21 mouse cellular contexts compared by ENCODE assay signal in the genomic region with DNA sequence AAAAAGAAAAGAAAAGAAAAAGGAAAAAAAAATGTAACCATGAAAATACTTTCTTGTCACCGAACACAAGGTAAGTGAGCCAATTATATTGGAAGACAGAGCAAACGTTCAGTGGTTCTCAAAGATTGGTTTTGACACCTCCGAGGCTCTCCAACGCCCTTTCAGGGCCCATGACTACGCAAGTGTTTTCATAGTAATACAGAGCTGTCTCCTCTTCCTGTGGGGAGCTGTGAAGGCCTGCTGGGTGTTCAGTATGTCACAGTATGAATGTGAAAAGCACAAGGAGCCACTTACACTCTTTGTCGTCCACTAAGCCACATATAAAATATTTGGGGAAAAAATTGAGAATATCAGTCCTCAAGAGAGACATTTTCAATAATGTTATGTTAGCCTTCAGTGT. TPM values are rescaled to one million over a fixed set of nuclear protein-coding genes. Genes with fewer than 3 reads are reported as not detected.
DNase-seq lines count a peak whose midpoint lies in the region; ATAC-seq and TF ChIP-seq lines count a peak whose summit lies in the region.
"Had no signal": no experiment of that assay in that cellular context is flagged by ENCODE, and none has a peak within 500 bp of the region (broad histone marks: within the 10 kb centered on the region; RNA-seq: fewer than 3 reads in every experiment).

No protein-coding gene starts in this region.

- H3K27me3 ChIP-seq in kidney, embryonic 15.5 days: no peaks in the 10 kb centered on the region
- H3K27me3 ChIP-seq in CH12.LX (replicated peaks): no peaks in the 10 kb centered on the region
- no peaks in the 10 kb centered on the region for H3K27me3 ChIP-seq in intestine, embryonic 15.5 days (replicated peaks)
- no peaks in the 10 kb centered on the region for H3K27me3 ChIP-seq in liver, embryonic 16.5 days (ENCODE audit: control insufficient read depth, insufficient read depth, low read depth, low read length)
- no peaks in the 10 kb centered on the region for H3K27me3 ChIP-seq in thymus, adult 2 months (ENCODE audit: control insufficient read depth, insufficient read depth, low read length)
- H3K27me3 ChIP-seq: forebrain, embryonic 13.5 days had no signal

- no peak overlapping the region for H3K9ac ChIP-seq in kidney, embryonic 15.5 days
- peak overlapping the region; percentile 81 for H3K9ac ChIP-seq in CH12.LX (ENCODE audit: insufficient read depth, low read depth)
- H3K9ac ChIP-seq in intestine, embryonic 15.5 days: no peak overlapping the region
- H3K9ac ChIP-seq in liver, embryonic 16.5 days (ENCODE audit: low read depth, low read length): no peak overlapping the region

- no peak for TF ChIP-seq CTCF in CH12.LX (conservative IDR thresholded peaks at IDR 0.05 in 1 of 2, IDR thresholded peaks at IDR 0.05 in 1 of 2; ENCODE audit: low read depth in 2 of 2, low read length in 2 of 2)
- TF ChIP-seq CTCF in thymus, adult 2 months (IDR thresholded peaks at IDR 0.05; ENCODE audit: borderline replicate concordance, control insufficient read depth, extremely low read depth, insufficient read depth, low read length, poor library complexity): no peak

- H3K9me3 ChIP-seq in kidney, embryonic 15.5 days (replicated peaks): no peaks in the 10 kb centered on the region
- no peaks in the 10 kb centered on the region for H3K9me3 ChIP-seq in CH12.LX (replicated peaks; ENCODE audit: low read length)
- no peaks in the 10 kb centered on the region for H3K9me3 ChIP-seq in intestine, embryonic 15.5 days
- no peaks in the 10 kb centered on the region for H3K9me3 ChIP-seq in liver, embryonic 16.5 days (replicated peaks; ENCODE audit: control insufficient read depth, low read length)
- H3K9me3 ChIP-seq: forebrain, embryonic 13.5 days; G1E had no signal

- no peak overlapping the region for H3K27ac ChIP-seq in kidney, embryonic 15.5 days
- H3K27ac ChIP-seq in CH12.LX (ENCODE audit: insufficient read depth, low read depth): no peak overlapping the region
- no peak overlapping the region for H3K27ac ChIP-seq in intestine, embryonic 15.5 days
- no peak overlapping the region for H3K27ac ChIP-seq in liver, embryonic 16.5 days (ENCODE audit: low read length)
- no peak overlapping the region for H3K27ac ChIP-seq in thymus, adult 2 months (ENCODE audit: control insufficient read depth, insufficient read depth, low read length)
- H3K27ac ChIP-seq: forebrain, embryonic 13.5 days had no signal

- in situ Hi-C loops in CH12.LX (cut with MboI; ENCODE audit: low pct_ligation_motif_present, low pct_unique_long_range_greater_than_20kb, low sequenced_read_pairs): no loop called here

- DNase-seq in kidney, adult 11 months: no peak
- peak; percentile 55 for DNase-seq in CH12.LX (ENCODE audit: extremely low read depth)
- DNase-seq in left cerebral cortex, postnatal 25 days (ENCODE audit: low spot score in 2 of 2): no peak
- no peak for DNase-seq in thymus, adult 2 months
- DNase-seq: adrenal gland, postnatal 36 days; cerebellum, adult 8-10 months; gastrocnemius, postnatal 36 days; heart, postnatal 14 days; lung, adult 2 months; retina, postnatal 1 day; right cerebral cortex, postnatal 4 days; thymus, postnatal 36 days had no signal

- peaks cover 38% of the 10 kb centered on the region for H3K79me2 ChIP-seq in CH12.LX (replicated peaks; ENCODE audit: control insufficient read depth, extremely low read depth, insufficient read depth, poor library complexity, severe bottlenecking)

- H3K4me3 ChIP-seq in kidney, embryonic 15.5 days (replicated peaks): no peak overlapping the region
- H3K4me3 ChIP-seq in CH12.LX (replicated peaks in 1 of 3; ENCODE audit: low read depth in 2 of 3, low read length in 2 of 3, poor library complexity in 1 of 3): peak overlapping the region in 2 of 3 experiments; percentile 87 to 97
- H3K4me3 ChIP-seq in intestine, embryonic 15.5 days (replicated peaks): no peak overlapping the region
- H3K4me3 ChIP-seq in liver, embryonic 16.5 days (ENCODE audit: low read depth, low read length): no peak overlapping the region
- no peak overlapping the region for H3K4me3 ChIP-seq in thymus, adult 2 months (ENCODE audit: control insufficient read depth, insufficient read depth, low read length)

- intact Hi-C loops in left cerebral cortex, postnatal 25 days (cut with DNase I): no loop called here

- TF ChIP-seq EP300 in CH12.LX (IDR thresholded peaks at IDR 0.05; ENCODE audit: low read length): no peak

- H3K4me1 ChIP-seq in kidney, embryonic 15.5 days: peaks cover 25% of the 10 kb centered on the region
- H3K4me1 ChIP-seq in CH12.LX (ENCODE audit: control insufficient read depth in 1 of 2, insufficient read depth in 2 of 2): peaks cover 8 to 29% of the 10 kb centered on the region in 2 experiments
- peaks cover 7% of the 10 kb centered on the region; the same call in 1 of the 2 replicates for H3K4me1 ChIP-seq in intestine, embryonic 15.5 days (replicated peaks)
- H3K4me1 ChIP-seq in liver, embryonic 16.5 days (ENCODE audit: control insufficient read depth, low read depth, low read length): peaks cover 18% of the 10 kb centered on the region
- H3K4me1 ChIP-seq in thymus, adult 2 months (replicated peaks; ENCODE audit: control insufficient read depth, insufficient read depth, low read length): peaks cover 5% of the 10 kb centered on the region

- peaks cover 21% of the 10 kb centered on the region for H3K36me3 ChIP-seq in kidney, embryonic 15.5 days
- H3K36me3 ChIP-seq in CH12.LX (replicated peaks in 1 of 2; ENCODE audit: control insufficient read depth in 1 of 2, insufficient read depth in 1 of 2, low read length in 1 of 2): peaks cover 12 to 29% of the 10 kb centered on the region in 2 experiments
- 0 out of 2 replicates have a peak, but pooled peaks cover 3% of the 10 kb centered on the region for H3K36me3 ChIP-seq in intestine, embryonic 15.5 days
- peaks cover 5% of the 10 kb centered on the region for H3K36me3 ChIP-seq in liver, embryonic 16.5 days (ENCODE audit: control insufficient read depth, insufficient read depth)
- peaks cover 12% of the 10 kb centered on the region for H3K36me3 ChIP-seq in thymus, adult 2 months (ENCODE audit: control insufficient read depth, insufficient read depth, low read length)

- 81% methylated on average over 6 of the region's 6 CpGs for WGBS in kidney, embryonic 15.5 days
- 90% methylated on average over 6 of the region's 6 CpGs for WGBS in intestine, embryonic 15.5 days
- 76% methylated on average over 6 of the region's 6 CpGs for WGBS in liver, embryonic 16.5 days (ENCODE audit: insufficient replicate concordance)
- 92% methylated on average over 6 of the region's 6 CpGs for WGBS in thymus, adult 2 months

- no peak for TF ChIP-seq POLR2A in CH12.LX (IDR thresholded peaks at IDR 0.05; ENCODE audit: low read depth, low read length)
- no peak for TF ChIP-seq POLR2A in thymus, adult 2 months (IDR thresholded peaks at IDR 0.05; ENCODE audit: control insufficient read depth, extremely low read depth, insufficient read depth, low read length, poor library complexity)

- no peak for ATAC-seq in kidney, embryonic 15.5 days (replicated peaks; ENCODE audit: low FRiP score)
- ATAC-seq in intestine, embryonic 15.5 days: no peak
- ATAC-seq in liver, embryonic 16.5 days (ENCODE audit: low read depth): no peak
- ATAC-seq: forebrain, embryonic 13.5 days; hindbrain, embryonic 16.5 days had no signal

- dilution Hi-C loops in CH12.LX (cut with MboI; ENCODE audit: extremely low pct_ligation_motif_present, extremely low pct_unique_long_range_greater_than_20kb, low sequenced_read_pairs): no loop called here

- peak overlapping the region; percentile 73 for H3K4me2 ChIP-seq in kidney, embryonic 15.5 days
- H3K4me2 ChIP-seq in CH12.LX (ENCODE audit: insufficient read depth, low read depth, poor library complexity, severe bottlenecking): peak overlapping the region; percentile 99
- H3K4me2 ChIP-seq in intestine, embryonic 15.5 days (replicated peaks): peak overlapping the region; percentile 51
- H3K4me2 ChIP-seq in liver, embryonic 16.5 days (ENCODE audit: low read depth, low read length): peak overlapping the region; percentile 94; the same call in 1 of the 2 replicates

- TF ChIP-seq RAD21 in CH12.LX (IDR thresholded peaks at IDR 0.05; ENCODE audit: low read depth, low read length): no peak

RNA-seq across cellular contexts. Expression of a gene that starts 1.5 kb away (rescaled TPM):
- 479 and 502 TPM in 2 replicates for polyA plus RNA-seq in kidney, embryonic 15.5 days (2015; fragmentation: Nextera tagmentation; extraction: Ambion mirVana)
- total RNA-seq in CH12.LX (2012; rRNA removed) (350 and 466 TPM in 2 replicates), CH12.LX (2014; rRNA removed) (863 and 980 TPM in 2 replicates)
- polyA plus RNA-seq in CH12.LX (2012; ENCODE audit: insufficient read length, low read depth): 1,169 and 1,185 TPM in 2 replicates
- 422 and 457 TPM in 2 replicates for polyA plus RNA-seq in intestine, embryonic 15.5 days (2015; fragmentation: Nextera tagmentation; extraction: Ambion mirVana)
- 185 and 211 TPM in 2 replicates for polyA plus RNA-seq in liver, embryonic 16.5 days (2015; fragmentation: Nextera tagmentation; extraction: Ambion mirVana)
- total RNA-seq in left cerebral cortex, postnatal 25 days (2021): 100 to 1,000 TPM; 176 to 177 TPM
- 36.1 and 37.7 TPM in 2 replicates for polyA plus RNA-seq in thymus, adult 2 months (2012; rRNA removed)

RNA-seq across cellular contexts. Expression of a gene that starts 42.7 kb away (rescaled TPM):
- 37.8 and 46.1 TPM in 2 replicates for polyA plus RNA-seq in kidney, embryonic 15.5 days (2015; fragmentation: Nextera tagmentation; extraction: Ambion mirVana)
- 85.6 and 92.2 TPM in 2 replicates for total RNA-seq in CH12.LX (2012; rRNA removed)
- total RNA-seq in CH12.LX (2014; rRNA removed): 77.0 and 80.9 TPM in 2 replicates
- 144 and 149 TPM in 2 replicates for polyA plus RNA-seq in CH12.LX (2012; ENCODE audit: insufficient read length, low read depth)
- 35.6 and 41.0 TPM in 2 replicates for polyA plus RNA-seq in intestine, embryonic 15.5 days (2015; fragmentation: Nextera tagmentation; extraction: Ambion mirVana)
- 13.6 and 15.7 TPM in 2 replicates for polyA plus RNA-seq in liver, embryonic 16.5 days (2015; fragmentation: Nextera tagmentation; extraction: Ambion mirVana)
- total RNA-seq in left cerebral cortex, postnatal 25 days (2021): 10 to 100 TPM; 38.1 to 41.4 TPM
- 17.4 and 26.8 TPM in 2 replicates for polyA plus RNA-seq in thymus, adult 2 months (2012; rRNA removed)

RNA-seq across cellular contexts. Expression of a gene that starts 56.0 kb away (rescaled TPM):
- 2.2 and 2.4 TPM in 2 replicates for polyA plus RNA-seq in kidney, embryonic 15.5 days (2015; fragmentation: Nextera tagmentation; extraction: Ambion mirVana)
- 0.08 TPM in 2 replicates for total RNA-seq in CH12.LX (2012; rRNA removed)
- not detected in 2 replicates for total RNA-seq in CH12.LX (2014; rRNA removed)
- polyA plus RNA-seq in CH12.LX (2012; ENCODE audit: insufficient read length, low read depth): not detected in 2 replicates
- polyA plus RNA-seq in intestine, embryonic 15.5 days (2015; fragmentation: Nextera tagmentation; extraction: Ambion mirVana): 0.53 and 0.62 TPM in 2 replicates
- 0.09 TPM in 1 of 2 replicates, not detected in the other for polyA plus RNA-seq in liver, embryonic 16.5 days (2015; fragmentation: Nextera tagmentation; extraction: Ambion mirVana)
- under 1 TPM; 0.32 to 0.44 TPM for total RNA-seq in left cerebral cortex, postnatal 25 days (2021)
- polyA plus RNA-seq in thymus, adult 2 months (2012; rRNA removed): 3.9 and 4.1 TPM in 2 replicates
- total RNA-seq: megakaryocyte-erythroid progenitor cell, adult 5-6 weeks; neutrophil, adult 5-6 weeks had no signal
- polyA plus RNA-seq: G1E; heart, embryonic 11.5 days; hindbrain, embryonic 16.5 days had no signal

RNA-seq across cellular contexts. Expression of a gene that starts 56.8 kb away (rescaled TPM):
- polyA plus RNA-seq in kidney, embryonic 15.5 days (2015; fragmentation: Nextera tagmentation; extraction: Ambion mirVana): 12.3 and 13.2 TPM in 2 replicates
- total RNA-seq in CH12.LX (2012; rRNA removed) (14.2 and 17.6 TPM in 2 replicates), CH12.LX (2014; rRNA removed) (35.9 and 37.9 TPM in 2 replicates)
- polyA plus RNA-seq in CH12.LX (2012; ENCODE audit: insufficient read length, low read depth): 32.5 and 35.9 TPM in 2 replicates
- 14.2 and 15.3 TPM in 2 replicates for polyA plus RNA-seq in intestine, embryonic 15.5 days (2015; fragmentation: Nextera tagmentation; extraction: Ambion mirVana)
- 3.6 and 4.1 TPM in 2 replicates for polyA plus RNA-seq in liver, embryonic 16.5 days (2015; fragmentation: Nextera tagmentation; extraction: Ambion mirVana)
- 10 to 100 TPM; 10.7 to 11.5 TPM for total RNA-seq in left cerebral cortex, postnatal 25 days (2021)
- 9.3 and 9.5 TPM in 2 replicates for polyA plus RNA-seq in thymus, adult 2 months (2012; rRNA removed)

Comparison
In these comparisons a context has a peak if more than half of its experiments do, and no peak if none do; other contexts are left out.
1. H3K4me3 ChIP-seq: peak in CH12.LX (2 of 3); none in kidney, embryonic 15.5 days (single experiment), intestine, embryonic 15.5 days (single experiment), liver, embryonic 16.5 days (single experiment) and thymus, adult 2 months (single experiment).
2. Peak in every context shown above with its lines, with median percentiles within 50 percentile points of each other: H3K4me2 ChIP-seq.